Mouse (Mus musculus) telencephalon, adult 2 months (tissue): ENCODE data around the gene Rflnb.

Experiments
- DNase-seq: peaks from one replicate; pipeline ENCODE4 v3.0.0-alpha.2; 2011; ENCODE audit warnings: low read depth, low spot score

The Rflnb gene

DNA sequence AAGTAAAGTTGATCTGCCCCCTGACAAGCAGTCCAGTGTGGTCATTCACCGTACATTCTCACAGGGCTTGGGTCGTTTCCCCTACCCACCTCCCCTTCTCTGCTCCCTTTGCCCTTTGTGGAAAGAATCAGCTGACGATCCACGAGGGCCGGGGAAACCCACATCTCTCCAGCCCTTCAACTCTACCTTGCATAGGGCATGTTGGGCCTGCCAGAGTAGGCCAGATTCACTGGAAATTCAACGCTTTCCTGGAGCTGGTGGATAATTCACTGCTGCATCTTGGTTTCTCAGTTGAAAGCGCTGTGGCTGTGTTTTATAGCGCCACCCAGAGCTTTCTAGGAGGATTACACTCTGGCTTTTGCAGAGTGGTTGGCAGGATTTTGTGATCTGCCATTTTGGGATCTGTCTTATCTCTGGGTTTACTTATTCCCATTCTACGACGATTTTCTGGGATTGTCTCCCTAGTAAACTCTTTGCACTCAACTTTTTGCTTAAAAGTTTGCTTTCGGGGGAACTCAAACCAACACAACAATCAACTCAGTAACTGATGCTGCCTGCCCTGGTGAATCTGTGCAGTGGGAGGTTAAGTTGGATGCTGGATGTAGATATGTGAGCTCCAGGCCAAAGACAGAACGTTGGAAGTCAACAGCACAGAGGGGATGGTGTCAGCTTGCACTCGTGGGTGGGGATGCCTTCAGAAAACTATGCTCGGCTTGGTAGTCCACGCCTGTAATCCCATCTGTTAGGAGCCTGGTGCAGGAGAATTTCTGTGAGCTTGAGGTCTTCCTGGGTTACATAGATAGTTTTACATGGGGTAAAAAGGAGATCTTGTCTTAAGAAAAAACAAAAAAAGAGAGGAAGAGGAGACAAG is 36.4 kb downstream of the Rflnb start:
- no peak for DNase-seq

DNA sequence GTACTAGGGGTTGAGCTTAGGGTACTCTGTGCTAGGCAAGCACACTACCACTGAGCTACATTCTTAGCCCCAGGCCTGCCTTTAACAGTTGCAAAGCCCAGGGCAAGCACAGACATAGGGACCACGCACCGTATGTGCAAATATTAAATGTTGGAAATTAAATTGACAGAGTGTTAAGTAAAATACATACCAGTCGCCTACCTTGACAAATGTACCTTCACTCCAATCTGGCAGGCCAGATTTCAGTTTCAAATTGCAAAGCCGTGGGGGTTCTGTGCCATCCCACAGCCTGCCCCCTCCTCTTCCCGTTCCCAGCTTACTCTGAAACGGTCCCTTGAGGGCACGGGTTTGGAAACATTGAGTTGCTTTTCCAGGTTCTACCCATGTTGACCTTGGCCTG is 41.6 kb downstream of the Rflnb start:
- DNase-seq = no peak

DNA sequence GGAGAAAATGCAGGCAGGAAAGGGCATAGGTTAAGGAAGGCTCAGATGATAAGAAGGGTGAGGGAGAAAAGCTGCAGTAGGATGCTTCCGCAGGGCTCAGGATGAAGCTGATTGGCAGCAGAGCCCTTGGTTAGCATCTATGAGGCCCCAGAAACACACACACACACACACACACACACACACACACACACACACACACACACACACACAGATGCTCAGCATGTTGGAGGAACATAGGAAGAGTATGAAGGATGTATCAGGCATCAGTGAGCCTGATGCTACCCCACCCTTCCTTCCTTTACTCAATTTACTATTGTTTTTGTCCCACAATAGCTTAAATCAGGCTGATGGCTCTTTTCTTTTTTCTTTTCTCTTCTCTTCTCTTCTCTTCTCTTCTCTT is 43.0 kb downstream of the Rflnb start:
- DNase-seq = no peak

DNA sequence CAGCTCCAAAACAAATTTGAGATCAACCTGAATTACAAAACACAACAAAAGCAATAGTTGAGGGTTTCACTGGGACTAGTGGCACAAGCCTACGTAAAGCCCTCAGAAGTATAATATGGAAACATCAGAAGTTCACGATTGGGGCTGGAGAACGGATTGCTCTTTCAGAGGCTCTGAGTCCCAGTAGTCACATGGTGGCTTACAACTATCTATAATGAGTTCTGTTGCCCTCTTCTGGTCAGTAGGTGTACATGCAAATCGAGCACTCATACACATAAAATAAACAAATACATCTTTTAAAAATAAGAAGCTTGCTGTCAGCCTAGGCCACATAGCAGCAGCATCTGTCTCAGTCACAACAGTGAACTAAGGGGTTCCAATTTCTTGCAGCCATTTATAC is 44.4 kb downstream of the Rflnb start:
- DNase-seq = no peak

DNA sequence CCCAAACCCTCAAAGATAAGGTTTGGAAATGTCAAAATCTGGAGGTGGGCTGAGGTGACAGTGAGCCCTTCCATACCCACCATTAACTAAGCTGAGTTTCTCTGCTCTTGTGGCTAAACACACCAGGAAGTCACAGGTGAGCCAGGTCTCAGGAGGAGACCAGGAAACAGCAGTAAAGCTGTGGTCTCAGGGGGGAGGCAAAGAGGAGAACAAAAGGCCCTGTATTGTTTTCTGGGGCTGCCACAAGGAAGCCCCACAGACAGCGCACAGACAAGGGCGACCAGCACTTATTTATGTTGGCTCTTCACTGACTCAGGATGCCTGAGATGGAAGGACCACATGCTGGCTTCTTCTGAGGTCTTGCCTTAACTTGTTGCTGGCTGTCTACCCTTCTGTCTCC is 47.2 kb downstream of the Rflnb start:
- DNase-seq = no peak

DNA sequence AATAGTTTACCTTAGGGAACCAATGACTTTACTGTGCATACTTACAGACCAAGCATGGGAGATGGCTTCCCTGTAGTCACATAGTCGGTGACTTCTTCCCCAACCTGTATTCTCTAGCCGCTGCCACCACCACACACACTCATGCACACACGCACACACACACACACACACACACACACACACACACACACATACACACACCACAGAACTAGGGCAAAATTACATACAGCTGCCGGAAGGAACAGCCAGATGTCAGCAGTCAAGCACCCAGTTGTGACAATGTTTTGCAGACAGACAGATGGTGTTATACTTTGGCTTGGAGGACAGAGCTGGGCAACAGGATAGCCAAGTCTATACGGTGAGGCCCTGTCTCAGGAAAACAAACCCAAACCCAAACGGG is 49.5 kb downstream of the Rflnb start:
- DNase-seq = no peak

DNA sequence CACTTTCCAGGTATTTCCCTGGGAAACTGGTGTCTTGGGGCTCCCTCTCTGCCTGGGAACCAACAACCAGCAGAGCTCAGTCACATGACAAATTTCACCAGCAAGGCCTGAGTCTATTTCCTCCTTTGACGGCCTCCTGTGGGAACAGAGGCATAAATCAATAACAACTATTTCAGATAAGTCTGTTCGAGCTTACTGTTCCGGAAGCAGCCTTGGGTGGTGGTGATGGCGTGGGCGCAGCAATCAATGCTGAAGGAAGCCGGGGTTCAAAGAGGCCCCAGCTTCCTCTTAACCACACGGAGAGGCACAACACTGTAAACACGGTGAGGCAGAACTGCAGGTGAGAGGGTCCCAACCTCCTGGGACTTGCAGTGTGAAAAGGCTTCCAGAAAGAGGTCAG is 50.8 kb downstream of the Rflnb start:
- DNase-seq = no peak

DNA sequence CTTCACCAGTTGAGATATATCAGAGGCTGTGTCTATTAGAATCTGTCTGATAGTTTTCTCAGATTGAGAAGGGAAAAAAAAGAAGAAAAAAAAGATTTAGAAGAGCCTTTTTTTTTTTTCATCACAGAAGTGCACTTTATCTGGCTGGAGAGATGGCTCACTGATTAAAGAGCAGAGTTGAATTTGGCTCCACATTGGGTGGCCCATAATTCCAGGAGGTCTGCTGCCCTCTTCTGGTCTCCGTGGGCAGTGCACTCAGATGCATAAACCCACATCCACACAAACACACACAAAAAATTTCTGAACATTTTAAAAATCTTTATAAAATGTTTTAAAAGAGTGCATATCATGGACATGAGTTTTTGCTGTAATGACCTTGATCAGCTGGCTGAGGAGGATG is 53.6 kb downstream of the Rflnb start:
- DNase-seq = no peak

DNA sequence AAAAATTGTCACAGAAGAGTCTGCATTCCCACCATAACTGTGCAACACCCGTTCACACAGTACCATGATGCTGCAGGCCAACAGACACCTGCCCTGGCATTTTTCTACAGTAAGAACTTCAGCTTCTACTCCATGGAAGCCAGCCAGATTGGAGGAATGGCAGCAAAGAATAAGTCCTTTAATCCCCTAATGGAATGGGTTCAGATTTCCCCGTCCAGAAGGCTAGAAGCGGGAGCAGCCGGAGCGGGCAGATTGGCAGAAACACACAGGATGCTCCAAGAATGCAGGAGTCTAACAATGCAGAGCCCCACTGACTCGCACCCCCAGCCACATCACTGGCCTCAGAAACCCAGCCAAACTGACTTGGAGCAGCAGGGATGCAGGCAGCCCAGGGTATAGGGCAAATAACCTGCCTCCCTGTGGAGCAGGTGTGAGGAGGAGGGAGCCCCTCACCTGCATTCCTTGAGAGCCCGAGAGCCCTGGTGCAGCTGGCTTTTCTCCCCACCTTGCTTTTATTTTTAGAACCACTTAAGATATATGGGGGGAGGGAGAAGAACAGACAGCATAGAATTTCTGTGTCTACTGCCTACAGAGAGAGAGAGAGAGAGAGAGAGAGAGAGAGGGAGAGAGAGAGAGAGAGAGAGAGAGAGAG is 54.5 kb downstream of the Rflnb start:
- no peak for DNase-seq

DNA sequence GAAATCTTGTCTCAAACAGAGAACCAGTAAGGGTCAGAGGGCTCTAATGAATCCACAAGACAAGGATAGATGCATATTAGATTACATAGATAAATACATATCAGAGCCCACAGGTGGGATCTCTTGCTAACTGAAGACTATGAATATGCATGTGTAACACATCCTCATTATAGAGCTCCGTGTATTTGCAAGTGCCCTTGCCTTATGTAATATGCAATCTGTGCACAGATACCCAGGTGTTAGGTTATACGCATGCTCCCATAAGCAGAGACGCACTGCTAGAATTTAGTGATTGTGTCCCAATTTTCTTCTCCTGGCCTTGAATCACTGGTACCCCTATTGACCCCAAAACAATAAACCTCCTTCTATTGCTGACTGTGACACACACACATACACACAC is 55.4 kb downstream of the Rflnb start:
- DNase-seq = no peak

DNA sequence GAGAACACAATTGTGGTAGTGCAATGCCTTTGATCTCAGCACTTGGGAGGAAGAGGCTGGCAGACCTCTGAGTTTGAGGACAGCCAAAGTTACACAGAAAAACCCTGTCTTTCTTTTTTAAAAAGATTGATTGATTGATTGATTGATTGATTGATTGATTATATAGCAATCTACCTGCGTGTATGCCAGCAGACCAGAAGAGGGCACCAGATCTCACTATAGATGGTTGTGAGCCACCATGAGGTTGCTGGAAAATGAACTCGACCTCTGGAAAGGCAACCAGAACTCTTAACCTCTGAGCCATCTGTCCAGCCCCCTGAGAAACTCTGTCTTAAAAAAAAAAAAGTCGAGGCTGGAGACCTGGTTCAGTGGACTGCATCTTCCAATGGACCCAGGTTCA is 57.0 kb downstream of the Rflnb start:
- DNase-seq = no peak
